Mouse (Mus musculus) embryonic facial prominence, embryonic 15.5 days (tissue): ENCODE results near the gene Tm4sf1. TPM values are rescaled to one million over a fixed set of nuclear protein-coding genes. Genes with fewer than 3 reads are reported as not detected.

ENCODE experiments used
- ATAC-seq: fragments of 200-750 bp; cut with Nextera tagmentation; 2 replicates; pipeline ENCODE4 v1.8.0; 2017; ENCODE audit warnings: low read depth, moderate TSS enrichment; ENCODE audit not compliant: insufficient number of reproducible peaks, low FRiP score, low TSS enrichment
- H3K27ac ChIP-seq: fragments of 300-500 bp; sonication (generic); replicated peaks from 2 replicates; pipeline ENCODE4 v1.5.1; 2015; ENCODE audit warnings: mild to moderate bottlenecking, inconsistent platforms
- H3K27me3 ChIP-seq: fragments of 300-500 bp; sonication (generic); 2 replicates; pipeline ENCODE4 v1.6.1; 2015; ENCODE audit warnings: inconsistent platforms
- H3K36me3 ChIP-seq: fragments of 300-500 bp; sonication (generic); 2 replicates; pipeline ENCODE4 v1.6.1; 2015; ENCODE audit warnings: mild to moderate bottlenecking, inconsistent platforms
- H3K4me1 ChIP-seq: fragments of 300-500 bp; sonication (generic); 2 replicates; pipeline ENCODE4 v1.6.1; 2015; ENCODE audit warnings: inconsistent platforms
- H3K4me2 ChIP-seq: fragments of 300-500 bp; sonication (generic); replicated peaks from 2 replicates; pipeline ENCODE4 v1.6.1; 2015; ENCODE audit warnings: mild to moderate bottlenecking, inconsistent platforms
- H3K4me3 ChIP-seq: fragments of 300-500 bp; sonication (generic); replicated peaks from 2 replicates; pipeline ENCODE4 v1.5.1; 2015; ENCODE audit warnings: mild to moderate bottlenecking, inconsistent platforms
- H3K9ac ChIP-seq: fragments of 300-500 bp; sonication (generic); 2 replicates; pipeline ENCODE4 v1.6.1; 2015; ENCODE audit warnings: inconsistent platforms
- H3K9me3 ChIP-seq: fragments of 300-500 bp; sonication (generic); replicated peaks from 2 replicates; pipeline ENCODE4 v1.6.1; 2016; ENCODE audit warnings: inconsistent platforms
- WGBS: fragments of 180-500 bp; shearing (Covaris S2); methylation state at CpG from one replicate; pipeline ENCODE4 v1.1.7; 2015; 5-methylcytosine and 5-hydroxymethylcytosine counted together
- polyA plus RNA-seq: library from polyadenylated mRNA; unstranded; fragments of >200 nt; fragmentation: Nextera tagmentation; extraction: Ambion mirVana; gene quantifications from 2 replicates; pipeline ENCODE4 v1.2.1, GENCODE M21; 2015

Gene Tm4sf1
- 79.8 and 83.1 TPM in 2 replicates for polyA plus RNA-seq

DNA sequence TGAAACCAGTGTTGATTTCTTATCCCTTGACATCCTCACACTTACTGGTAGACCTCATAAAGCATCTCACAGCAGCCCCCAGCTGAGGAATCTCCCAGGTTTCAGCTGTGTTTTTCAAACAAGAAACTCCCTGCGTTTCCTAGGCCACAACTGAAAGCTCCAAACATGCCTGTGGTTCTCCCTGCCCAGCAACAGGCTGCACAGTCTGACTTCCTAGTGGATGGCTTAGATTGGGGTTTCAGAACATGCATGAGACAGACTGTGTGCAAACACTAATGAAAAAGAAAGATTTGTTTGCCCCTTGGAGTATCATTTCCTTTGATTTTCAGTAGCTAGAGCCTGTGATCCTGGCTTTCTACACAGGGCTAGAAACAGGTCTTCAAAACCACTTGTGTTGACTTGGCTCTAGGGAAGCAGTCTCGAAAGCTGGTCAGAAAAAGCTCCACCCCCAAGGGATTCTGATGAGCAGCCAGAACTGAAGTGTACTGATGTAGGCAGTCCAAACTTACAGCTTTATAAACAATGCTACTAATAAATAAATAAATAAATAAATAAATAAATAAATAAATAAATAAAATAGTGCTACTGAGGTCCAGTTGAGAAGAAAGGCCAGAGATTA lies at the start of gene Tm4sf1:
Gene Tm4sf1, minus strand, starts transcription at position 68 of the 619 bp plus-strand sequence.
- WGBS, result 56% methylated on average over 2 of the region's 2 CpGs
- Histone ChIP-seq H3K4me1 (peaks cover 5% of the 10 kb centered on the region), H3K9ac (no peak within 1 kb of the TSS), H3K4me2 (no peak within 1 kb of the TSS), H3K36me3 (no peaks in the 10 kb centered on the region), H3K27ac (no peak within 1 kb of the TSS), H3K27me3 (no peaks in the 10 kb centered on the region), H3K4me3 (no peak within 1 kb of the TSS), H3K9me3 (no peaks in the 10 kb centered on the region)
- no peak for ATAC-seq

DNA sequence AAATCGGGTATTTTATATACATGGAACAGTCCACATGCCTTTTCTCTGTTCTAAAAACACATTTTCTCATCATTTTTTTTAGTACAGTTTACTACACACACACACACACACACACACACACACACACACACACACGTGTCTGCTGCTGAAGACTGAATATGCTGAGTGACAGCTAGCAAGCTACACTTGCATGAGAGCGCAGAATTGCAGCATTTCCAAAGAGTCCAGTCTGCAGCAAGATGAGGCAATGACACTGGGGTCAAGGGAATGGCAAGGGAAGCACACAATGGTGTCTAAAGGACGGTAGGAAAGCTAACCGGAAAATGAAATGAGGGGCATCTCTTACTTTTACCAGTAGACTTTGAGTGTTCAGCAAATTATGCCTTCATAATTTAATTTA lies 43.0 kb upstream of the Tm4sf1 start:
- ATAC-seq, result no peak
- Histone ChIP-seq H3K27ac (no peak overlapping the region), H3K4me1 (no peaks in the 10 kb centered on the region), H3K9me3 (no peaks in the 10 kb centered on the region), H3K27me3 (no peaks in the 10 kb centered on the region), H3K36me3 (no peaks in the 10 kb centered on the region), H3K4me2 (no peak overlapping the region), H3K4me3 (no peak overlapping the region), H3K9ac (no peak overlapping the region)
- WGBS, result 78% methylated on average over 5 of the region's 5 CpGs

- H3K27me3 ChIP-seq, result no peaks in the 10 kb centered on the region
These were observed 42.2 kb upstream of the Tm4sf1 start for GRCm38 (mm10) chr3:57343837-57344607.

GRCm38 (mm10) chr3:57342976-57343375 lies 41.2 kb upstream of the Tm4sf1 start:
- ATAC-seq, result no peak
- WGBS, result 89% methylated on average over 4 of the region's 4 CpGs

More at GRCm38 (mm10) chr3:57343837-57344607, 42.2 kb upstream of the Tm4sf1 start:
- ATAC-seq, result no peak
- WGBS, result 60% methylated on average over 11 of the region's 11 CpGs
- H3K9ac ChIP-seq, result no peak overlapping the region
- H3K36me3 ChIP-seq, result no peaks in the 10 kb centered on the region
- no peak overlapping the region for H3K4me2 ChIP-seq
- no peak overlapping the region for H3K4me3 ChIP-seq
- H3K4me1 ChIP-seq, result no peaks in the 10 kb centered on the region
- 0 out of 2 replicates have a peak overlapping the region, but pooled peaks have one; percentile 7 for H3K27ac ChIP-seq
- no peaks in the 10 kb centered on the region for H3K9me3 ChIP-seq

DNA sequence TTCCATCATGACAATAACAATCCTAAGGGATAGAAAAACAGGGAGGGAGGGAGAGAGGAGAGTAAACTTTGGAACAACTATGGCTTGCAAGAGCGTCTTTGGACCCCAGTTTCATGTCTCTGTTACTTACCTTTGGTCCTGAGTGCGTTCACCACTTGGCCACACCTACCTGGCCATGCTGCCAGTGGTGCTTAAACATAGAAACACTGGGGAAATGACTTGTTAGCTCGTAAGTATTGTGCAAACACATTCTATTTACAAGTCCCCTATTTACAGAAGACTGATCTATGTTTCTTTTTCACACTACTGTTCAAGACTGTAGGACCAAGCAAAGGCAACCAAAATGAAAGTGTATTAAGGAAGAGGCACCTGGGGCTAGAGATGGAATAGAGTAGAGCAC lies 39.5 kb upstream of the Tm4sf1 start:
- 78% methylated on average over 3 of the region's 3 CpGs for WGBS
- no peaks in the 10 kb centered on the region for H3K36me3 ChIP-seq
- no peaks in the 10 kb centered on the region for H3K4me1 ChIP-seq
- no peak overlapping the region for H3K4me3 ChIP-seq
- ATAC-seq, result no peak
- H3K27me3 ChIP-seq, result no peaks in the 10 kb centered on the region
- H3K27ac ChIP-seq, result no peak overlapping the region
- H3K9me3 ChIP-seq, result no peaks in the 10 kb centered on the region
- no peak overlapping the region for H3K4me2 ChIP-seq
- H3K9ac ChIP-seq, result no peak overlapping the region

More at GRCm38 (mm10) chr3:57342976-57343375, 41.2 kb upstream of the Tm4sf1 start:
- no peaks in the 10 kb centered on the region for H3K4me1 ChIP-seq
- H3K27me3 ChIP-seq, result no peaks in the 10 kb centered on the region
- H3K9ac ChIP-seq, result no peak overlapping the region
- H3K4me3 ChIP-seq, result no peak overlapping the region
- H3K36me3 ChIP-seq, result no peaks in the 10 kb centered on the region
- no peak overlapping the region for H3K27ac ChIP-seq
- H3K9me3 ChIP-seq, result no peaks in the 10 kb centered on the region
- H3K4me2 ChIP-seq, result no peak overlapping the region

GRCm38 (mm10) chr3:57335080-57335815 lies 33.5 kb upstream of the Tm4sf1 start:
- H3K9ac ChIP-seq, result no peak overlapping the region
- H3K27me3 ChIP-seq, result no peaks in the 10 kb centered on the region
- no peak overlapping the region for H3K4me2 ChIP-seq
- peak overlapping the region; percentile 48; the same call in 1 of the 2 replicates for H3K27ac ChIP-seq
- no peak for ATAC-seq
- 65% methylated on average over 3 of the region's 3 CpGs for WGBS
- H3K9me3 ChIP-seq, result no peaks in the 10 kb centered on the region
- no peak overlapping the region for H3K4me3 ChIP-seq
- no peaks in the 10 kb centered on the region for H3K36me3 ChIP-seq
- H3K4me1 ChIP-seq, result no peaks in the 10 kb centered on the region

DNA sequence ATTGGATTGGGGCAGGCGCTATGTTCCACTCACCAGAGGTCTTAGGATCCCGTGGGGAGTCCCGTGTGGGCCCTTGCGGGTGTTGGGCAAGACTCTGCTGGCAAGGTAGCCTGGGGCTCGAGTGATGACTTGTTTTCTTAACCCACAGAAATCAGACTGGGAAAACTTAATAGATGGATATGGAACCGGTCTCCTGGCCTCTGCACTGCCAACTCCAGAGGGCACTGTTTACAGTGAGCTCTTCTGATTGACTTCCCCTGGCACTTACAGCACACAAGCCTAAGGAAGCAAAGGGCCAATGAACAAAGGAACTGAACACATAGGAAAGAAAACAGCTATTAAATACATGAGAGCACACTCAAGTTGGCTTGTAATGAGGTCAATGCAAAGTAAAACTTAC lies 26.2 kb upstream of the Tm4sf1 start:
- H3K36me3 ChIP-seq, result no peaks in the 10 kb centered on the region
- no peak overlapping the region for H3K4me3 ChIP-seq
- no peaks in the 10 kb centered on the region for H3K9me3 ChIP-seq
- H3K27me3 ChIP-seq, result no peaks in the 10 kb centered on the region
- no peak for ATAC-seq
- no peak overlapping the region for H3K4me2 ChIP-seq
- H3K27ac ChIP-seq, result no peak overlapping the region
- no peak overlapping the region for H3K9ac ChIP-seq
- WGBS, result 68% methylated on average over 5 of the region's 6 CpGs
- no peaks in the 10 kb centered on the region for H3K4me1 ChIP-seq

DNA sequence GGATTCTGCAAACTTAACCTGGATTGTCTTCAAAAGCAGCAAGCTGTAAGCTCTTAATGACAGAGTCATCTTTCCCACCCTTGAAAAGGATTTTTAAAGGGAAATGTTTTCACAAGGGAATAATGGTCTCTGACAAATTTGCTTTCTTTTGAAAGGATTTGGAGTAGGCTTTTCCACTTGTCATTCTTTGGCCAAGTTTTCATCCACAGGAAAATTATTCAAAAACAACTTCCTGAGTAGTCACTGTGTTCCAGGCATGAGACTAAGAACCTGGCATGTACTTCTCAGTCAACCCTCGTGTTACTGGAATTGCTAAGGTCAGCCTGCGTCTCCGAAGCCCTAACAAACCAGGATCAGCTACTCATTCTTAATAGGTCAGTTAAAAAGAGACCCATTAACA lies 5.3 kb upstream of the Tm4sf1 start:
- peaks cover 5% of the 10 kb centered on the region for H3K4me1 ChIP-seq
- no peak for ATAC-seq
- WGBS, result 69% methylated on average over 3 of the region's 3 CpGs
- no peak overlapping the region for H3K4me3 ChIP-seq
- no peak overlapping the region for H3K27ac ChIP-seq
- no peak overlapping the region for H3K4me2 ChIP-seq
- H3K36me3 ChIP-seq, result no peaks in the 10 kb centered on the region
- no peaks in the 10 kb centered on the region for H3K9me3 ChIP-seq
- H3K9ac ChIP-seq, result no peak overlapping the region
- H3K27me3 ChIP-seq, result no peaks in the 10 kb centered on the region

GRCm38 (mm10) chr3:57305564-57305963 lies 3.8 kb upstream of the Tm4sf1 start:
- Histone ChIP-seq H3K9ac (no peak overlapping the region), H3K9me3 (no peaks in the 10 kb centered on the region), H3K27me3 (no peaks in the 10 kb centered on the region), H3K36me3 (no peaks in the 10 kb centered on the region), H3K27ac (no peak overlapping the region), H3K4me1 (peaks cover 5% of the 10 kb centered on the region), H3K4me3 (no peak overlapping the region), H3K4me2 (no peak overlapping the region)
- 58% methylated on average over 4 of the region's 4 CpGs for WGBS
- no peak for ATAC-seq

DNA sequence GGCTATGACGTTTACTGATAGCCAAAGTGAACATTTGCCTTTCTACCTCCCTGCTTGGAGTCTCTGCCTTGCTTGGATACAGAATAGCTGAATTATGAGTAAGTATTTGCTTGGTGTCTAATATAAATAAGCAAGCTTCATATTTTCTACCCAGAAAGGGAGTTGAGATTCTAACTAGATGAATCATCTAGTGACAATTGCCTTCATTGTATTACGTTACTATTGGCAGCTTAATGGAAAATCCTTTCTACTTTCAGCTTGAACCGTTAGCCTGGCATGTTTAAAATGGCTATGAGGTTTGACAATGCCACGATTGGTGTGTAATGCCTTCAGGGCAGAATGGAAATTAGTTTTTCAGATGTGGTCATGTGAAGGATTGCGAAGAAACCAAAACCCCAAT lies 2.7 kb upstream of the Tm4sf1 start:
- 23% methylated on average over 5 of the region's 5 CpGs for WGBS
- ATAC-seq, result no peak
- H3K4me3 ChIP-seq, result no peak overlapping the region
- no peaks in the 10 kb centered on the region for H3K27me3 ChIP-seq
- no peak overlapping the region for H3K27ac ChIP-seq
- no peaks in the 10 kb centered on the region for H3K36me3 ChIP-seq
- H3K9ac ChIP-seq, result no peak overlapping the region
- H3K9me3 ChIP-seq, result no peaks in the 10 kb centered on the region
- H3K4me2 ChIP-seq, result no peak overlapping the region
- H3K4me1 ChIP-seq, result peaks cover 5% of the 10 kb centered on the region

DNA sequence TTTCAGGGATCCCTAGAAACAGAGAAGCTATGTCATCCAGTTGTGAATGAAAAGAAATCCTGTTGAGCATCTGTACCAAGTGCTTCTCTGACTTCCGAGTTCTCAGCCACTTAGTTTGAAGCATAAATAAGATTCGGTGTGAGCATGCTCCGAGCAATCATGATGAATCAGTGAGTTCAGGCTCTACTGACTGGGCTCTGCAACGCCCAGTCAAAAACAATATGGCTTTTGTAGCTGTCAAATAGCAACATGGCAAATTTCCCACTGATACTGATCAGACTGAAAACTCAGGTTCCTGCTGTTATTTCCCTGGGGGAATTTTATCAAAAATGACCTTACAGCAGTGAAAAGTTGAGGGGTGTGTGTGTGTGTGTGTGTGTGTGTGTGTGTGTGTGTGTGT lies 2.3 kb upstream of the Tm4sf1 start:
- Histone ChIP-seq H3K27me3 (no peaks in the 10 kb centered on the region), H3K27ac (no peak overlapping the region), H3K4me1 (peaks cover 5% of the 10 kb centered on the region), H3K9me3 (no peaks in the 10 kb centered on the region), H3K9ac (no peak overlapping the region), H3K36me3 (no peaks in the 10 kb centered on the region), H3K4me3 (no peak overlapping the region), H3K4me2 (no peak overlapping the region)
- no peak for ATAC-seq
- 36% methylated on average over 4 of the region's 4 CpGs for WGBS
